Mouse (Mus musculus) lung, postnatal 0 days (tissue): ENCODE results near the gene Fry. TPM values are rescaled to one million over a fixed set of nuclear protein-coding genes. Genes with fewer than 3 reads are reported as not detected.

ENCODE experiments used
- ATAC-seq: fragments of 200-750 bp; cut with Nextera tagmentation; 2 replicates; pipeline ENCODE4 v1.8.0; 2017; ENCODE audit warnings: moderate library complexity
- DNase-seq: peaks from one replicate; pipeline ENCODE4 v3.0.0-alpha.2; 2016; ENCODE audit warnings: low spot score
- H3K27ac ChIP-seq: fragments of 300-500 bp; sonication (generic); 2 replicates; pipeline ENCODE4 v1.5.1; 2014; ENCODE audit warnings: antibody characterized with exemption, mild to moderate bottlenecking, low read length, mixed read lengths
- H3K27me3 ChIP-seq: fragments of 300-500 bp; sonication (generic); replicated peaks from 2 replicates; pipeline ENCODE4 v1.6.1; 2014; ENCODE audit warnings: low read length, mixed read lengths; ENCODE audit not compliant: insufficient read depth
- H3K36me3 ChIP-seq: fragments of 300-500 bp; sonication (generic); 2 replicates; pipeline ENCODE4 v1.6.1; 2014; ENCODE audit warnings: low read length, mixed read lengths; ENCODE audit not compliant: insufficient read depth
- H3K4me1 ChIP-seq: fragments of 300-500 bp; sonication (generic); 2 replicates; pipeline ENCODE4 v1.6.1; 2014; ENCODE audit warnings: antibody characterized with exemption, low read depth, low read length, mixed read lengths; ENCODE audit not compliant: insufficient read depth
- H3K4me2 ChIP-seq: fragments of 300-500 bp; sonication (generic); replicated peaks from 2 replicates; pipeline ENCODE4 v1.6.1; 2014; ENCODE audit warnings: low read depth, mild to moderate bottlenecking, low read length, moderate library complexity, mixed read lengths
- H3K4me3 ChIP-seq: fragments of 300-500 bp; sonication (generic); 2 replicates; pipeline ENCODE4 v1.5.1; 2014; ENCODE audit warnings: low read depth, low read length
- H3K9ac ChIP-seq: fragments of 300-500 bp; sonication (generic); replicated peaks from 2 replicates; pipeline ENCODE4 v1.6.1; 2014; ENCODE audit warnings: low read depth, mild to moderate bottlenecking
- H3K9me3 ChIP-seq: fragments of 300-500 bp; sonication (generic); 2 replicates; pipeline ENCODE4 v1.6.1; 2016; ENCODE audit warnings: low read length, mixed read lengths
- CTCF ChIP-seq: IDR thresholded peaks from 2 replicates; pipeline ENCODE4 v1.5.1; 2016; ENCODE audit warnings: antibody characterized with exemption, mild to moderate bottlenecking
- EP300 ChIP-seq: IDR thresholded peaks from 2 replicates; pipeline ENCODE4 v1.6.1; 2016; ENCODE audit warnings: antibody characterized with exemption, mild to moderate bottlenecking, control low read depth
- WGBS: fragments of 180-500 bp; shearing (Covaris S2); extraction: QIAGEN DNeasy Blood & Tissue Kit; methylation state at CpG from one replicate; pipeline ENCODE4 v1.1.7; 2014; 5-methylcytosine and 5-hydroxymethylcytosine counted together
- polyA plus RNA-seq: library from polyadenylated mRNA; unstranded; fragments of >200 nt; fragmentation: Nextera tagmentation; extraction: Ambion mirVana; gene quantifications from 2 replicates; pipeline ENCODE4 v1.2.1, GENCODE M21; 2015

Gene Fry
- polyA plus RNA-seq, 1 experiment from 2014 or later: 20.8 TPM

DNA sequence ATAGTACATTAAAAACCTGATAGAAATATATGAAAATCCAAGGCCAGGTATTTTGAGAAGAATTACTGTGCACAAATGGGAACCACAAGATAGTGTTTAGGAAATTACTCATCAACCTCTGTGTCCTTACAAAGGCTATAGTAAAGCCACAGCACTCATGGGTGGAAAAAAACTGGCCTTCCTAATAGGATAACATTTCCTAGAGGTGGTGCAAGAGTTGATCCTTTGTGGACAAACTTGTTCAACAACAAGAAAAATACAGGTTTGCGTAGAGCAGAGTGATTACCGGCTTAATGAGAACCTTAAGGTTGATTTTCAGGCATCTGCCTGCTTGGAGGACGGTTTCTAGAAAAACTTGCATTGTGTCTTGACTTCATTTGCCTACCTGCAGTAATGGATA is 66.5 kb downstream of the Fry start:
- 95% methylated on average over 3 of the region's 3 CpGs for WGBS
- H3K36me3 ChIP-seq: no peaks in the 10 kb centered on the region
- ATAC-seq (no peak), DNase-seq (no peak)
- H3K27ac ChIP-seq: no peak overlapping the region
- H3K9ac ChIP-seq: no peak overlapping the region
- no peaks in the 10 kb centered on the region for H3K9me3 ChIP-seq
- H3K27me3 ChIP-seq: no peaks in the 10 kb centered on the region
- TF ChIP-seq CTCF: no peak
- no peak for TF ChIP-seq EP300
- no peak overlapping the region for H3K4me3 ChIP-seq
- no peaks in the 10 kb centered on the region for H3K4me1 ChIP-seq
- no peak overlapping the region for H3K4me2 ChIP-seq

DNA sequence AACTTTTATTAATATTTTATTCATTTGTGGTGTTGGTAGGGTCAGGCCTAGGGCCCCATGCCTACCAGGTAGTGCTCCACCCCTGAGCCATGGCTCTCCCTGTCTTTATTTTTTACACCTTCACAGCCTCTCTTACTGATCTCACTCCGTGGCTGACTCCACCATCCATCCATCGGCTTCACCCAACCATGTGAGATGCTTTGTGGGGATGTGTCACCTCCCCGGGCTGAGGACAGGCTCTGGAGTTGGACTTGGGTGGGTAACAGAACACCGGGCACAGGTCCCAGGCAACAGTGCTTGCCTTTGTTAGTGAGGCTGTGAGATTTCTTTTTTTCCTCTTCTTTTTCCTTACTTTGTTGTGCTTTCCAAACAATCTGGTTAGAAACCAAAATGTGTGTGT is 67.7 kb downstream of the Fry start:
- no peak overlapping the region for H3K27ac ChIP-seq
- no peak for DNase-seq
- H3K4me3 ChIP-seq: no peak overlapping the region
- no peaks in the 10 kb centered on the region for H3K9me3 ChIP-seq
- no peak overlapping the region for H3K9ac ChIP-seq
- H3K36me3 ChIP-seq: no peaks in the 10 kb centered on the region
- H3K4me2 ChIP-seq: no peak overlapping the region
- no peaks in the 10 kb centered on the region for H3K4me1 ChIP-seq
- ATAC-seq: no peak
- TF ChIP-seq CTCF (no peak), EP300 (no peak)
- no peaks in the 10 kb centered on the region for H3K27me3 ChIP-seq
- WGBS: 84% methylated on average over 4 of the region's 4 CpGs

DNA sequence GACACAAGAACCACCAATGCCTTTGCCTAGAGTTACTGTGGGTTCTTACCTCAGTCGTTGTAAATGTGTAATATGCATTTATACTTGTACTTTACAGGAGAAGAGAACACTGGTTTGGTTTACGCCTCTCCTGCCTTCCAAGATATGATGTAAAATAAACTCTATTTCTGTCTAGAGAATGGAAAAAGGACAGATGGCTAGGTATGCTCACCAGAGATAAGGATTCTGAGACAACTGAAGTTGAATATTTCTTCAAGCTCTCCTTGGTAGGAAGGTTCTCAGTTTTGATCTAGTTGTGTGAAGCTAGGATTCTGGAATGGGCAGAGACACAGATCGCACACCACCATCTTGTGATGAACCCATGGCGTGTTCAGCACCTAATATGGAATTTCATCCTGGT is 68.2 kb downstream of the Fry start:
- no peaks in the 10 kb centered on the region for H3K4me1 ChIP-seq
- H3K27ac ChIP-seq: no peak overlapping the region
- ATAC-seq (no peak), DNase-seq (no peak)
- no peak overlapping the region for H3K4me2 ChIP-seq
- H3K4me3 ChIP-seq: no peak overlapping the region
- 89% methylated on average over 4 of the region's 4 CpGs for WGBS
- no peaks in the 10 kb centered on the region for H3K36me3 ChIP-seq
- no peak overlapping the region for H3K9ac ChIP-seq
- TF ChIP-seq EP300 (no peak), CTCF (no peak)
- no peaks in the 10 kb centered on the region for H3K27me3 ChIP-seq
- no peaks in the 10 kb centered on the region for H3K9me3 ChIP-seq

DNA sequence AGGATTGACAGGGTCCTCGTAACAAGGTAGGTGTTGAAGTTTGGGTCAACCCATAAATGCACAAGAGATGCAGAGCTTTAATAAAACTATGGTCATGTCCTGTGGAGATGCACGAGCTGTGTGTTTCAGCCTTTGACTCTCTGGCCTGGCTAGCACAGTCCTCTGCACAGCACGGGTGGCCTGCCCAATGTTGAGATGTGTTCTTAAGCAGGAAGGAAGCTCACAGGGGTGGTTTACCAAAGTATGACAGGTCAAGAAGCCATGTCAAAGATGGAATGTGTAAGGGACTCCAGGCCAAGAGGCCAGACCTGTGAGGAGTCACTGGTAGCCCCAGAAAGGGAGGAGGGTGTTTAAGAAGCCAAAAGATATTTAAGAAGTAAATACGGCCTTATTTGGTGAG is 69.6 kb downstream of the Fry start:
- ATAC-seq: no peak
- no peak for TF ChIP-seq EP300
- TF ChIP-seq CTCF: no peak
- Histone ChIP-seq H3K36me3 (no peaks in the 10 kb centered on the region), H3K4me3 (no peak overlapping the region), H3K4me2 (no peak overlapping the region), H3K9me3 (no peaks in the 10 kb centered on the region), H3K27ac (no peak overlapping the region), H3K9ac (no peak overlapping the region), H3K4me1 (no peaks in the 10 kb centered on the region), H3K27me3 (no peaks in the 10 kb centered on the region)
- DNase-seq: no peak
- WGBS: 64% methylated on average over 4 of the region's 4 CpGs

DNA sequence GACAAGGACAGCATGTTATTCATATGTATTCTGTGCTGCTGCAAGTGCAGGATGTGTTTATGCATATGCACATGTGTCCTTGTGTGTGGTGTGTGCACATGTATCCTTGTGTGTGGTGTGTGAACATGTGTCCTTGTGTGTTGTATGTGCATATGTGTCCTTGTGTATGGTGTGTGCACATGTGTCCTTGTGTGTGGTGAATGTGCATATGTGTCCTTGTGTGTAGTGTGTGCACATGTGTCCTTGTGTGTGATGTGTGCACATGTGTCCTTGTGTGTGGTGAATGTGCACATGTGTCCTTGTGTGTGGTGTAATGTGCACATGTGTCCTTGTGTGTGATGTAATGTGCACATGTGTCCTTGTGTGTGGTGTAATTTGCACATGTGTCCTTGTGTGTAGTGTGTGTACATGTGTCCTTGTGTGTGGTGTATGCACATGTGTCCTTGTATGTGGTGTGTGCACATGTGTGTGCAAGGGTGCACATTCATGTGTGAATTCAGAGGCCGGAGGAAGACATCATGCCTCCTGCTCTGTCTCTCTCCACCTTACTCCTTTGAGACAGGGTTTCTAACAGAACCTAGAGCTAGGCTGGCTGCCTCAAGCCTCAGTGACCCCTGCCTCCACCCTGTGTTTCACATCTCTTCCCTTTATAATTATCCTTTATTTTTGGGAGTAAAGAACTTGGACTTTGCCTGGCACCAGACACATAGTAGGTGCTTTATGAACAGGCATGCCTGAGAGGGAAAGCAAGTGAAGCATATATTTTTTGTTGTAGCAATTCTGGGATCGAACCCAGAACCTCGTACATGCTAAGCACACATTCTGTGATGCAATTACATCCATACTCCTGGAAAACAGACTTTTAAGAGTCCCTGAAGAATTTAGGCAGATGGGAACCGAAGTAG is 72.3 kb downstream of the Fry start:
- H3K27me3 ChIP-seq: no peaks in the 10 kb centered on the region
- DNase-seq (no peak), ATAC-seq (no peak)
- no peak overlapping the region for H3K9ac ChIP-seq
- no peaks in the 10 kb centered on the region for H3K4me1 ChIP-seq
- WGBS: 91% methylated on average over 4 of the region's 4 CpGs
- H3K36me3 ChIP-seq: no peaks in the 10 kb centered on the region
- no peak for TF ChIP-seq EP300
- TF ChIP-seq CTCF: no peak
- no peak overlapping the region for H3K4me3 ChIP-seq
- no peaks in the 10 kb centered on the region for H3K9me3 ChIP-seq
- no peak overlapping the region for H3K4me2 ChIP-seq
- H3K27ac ChIP-seq: no peak overlapping the region

DNA sequence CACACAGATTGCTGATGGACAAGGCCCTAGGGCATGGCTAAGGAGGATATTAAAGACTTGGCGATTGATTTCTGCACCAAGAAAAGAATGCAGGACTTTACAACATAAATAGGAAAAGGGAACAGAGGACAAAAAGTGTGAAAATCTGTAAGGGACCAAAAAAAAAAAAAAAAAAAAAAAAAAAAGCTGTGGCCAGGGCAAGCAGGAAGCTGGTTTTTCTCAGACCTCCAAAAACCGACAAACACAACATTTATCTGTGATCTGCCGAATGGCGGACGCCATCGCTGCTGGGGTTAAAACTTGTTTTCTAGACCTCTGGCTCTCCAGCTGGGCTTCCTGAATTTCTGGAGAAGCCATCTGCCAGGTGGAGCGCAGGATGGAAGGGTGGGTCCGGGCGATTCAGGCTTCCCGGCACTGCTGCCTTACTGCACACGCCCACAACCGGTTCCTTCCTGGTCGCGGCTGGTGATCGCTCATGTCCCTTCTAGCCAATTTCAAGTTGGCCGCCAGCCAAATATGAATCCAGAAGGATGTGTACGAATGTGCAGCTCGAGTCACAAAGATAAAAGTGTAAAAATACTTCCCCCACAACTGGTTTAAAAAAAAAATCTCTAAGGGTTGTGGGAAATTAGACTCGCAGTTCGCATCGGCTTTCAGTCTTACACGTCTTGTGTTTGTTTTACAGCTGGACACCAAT is 77.2 kb downstream of the Fry start:
- Histone ChIP-seq H3K4me1 (no peaks in the 10 kb centered on the region), H3K4me2 (peak overlapping the region; percentile 59), H3K9me3 (no peaks in the 10 kb centered on the region), H3K27ac (no peak overlapping the region), H3K36me3 (no peaks in the 10 kb centered on the region), H3K9ac (peak overlapping the region; percentile 17; the same call in 1 of the 2 replicates), H3K27me3 (no peaks in the 10 kb centered on the region), H3K4me3 (peak overlapping the region; percentile 43)
- ATAC-seq: peak; percentile 89
- WGBS: 2% methylated on average over 22 of the region's 22 CpGs
- peak; percentile 91 for DNase-seq
- TF ChIP-seq CTCF (no peak), EP300 (peak; percentile 63; the same call in 1 of the 2 replicates)
